Mouse (Mus musculus) thymus, adult 2 months (tissue): ENCODE data around the gene Braf.

Experiments
- CTCF ChIP-seq: fragments of 200-500 bp; IDR thresholded peaks from 2 replicates; pipeline ENCODE4 v1.5.1; 2012; ENCODE audit warnings: mild to moderate bottlenecking, control low read depth, low read length, moderate library complexity, borderline replicate concordance; ENCODE audit not compliant: control insufficient read depth, poor library complexity, insufficient read depth; ENCODE audit errors: extremely low read depth
- POLR2A ChIP-seq: fragments of 200-500 bp; IDR thresholded peaks from 2 replicates; pipeline ENCODE4 v1.6.1; 2012; ENCODE audit warnings: mild to moderate bottlenecking, low read length, control low read depth, moderate library complexity; ENCODE audit not compliant: control insufficient read depth, poor library complexity, insufficient read depth; ENCODE audit errors: extremely low read depth

GRCm38 (mm10) chr6:39713399-39713798 lies 11.9 kb downstream of the Braf start:
- no peak for TF ChIP-seq CTCF
- TF ChIP-seq POLR2A = no peak
